Mouse (Mus musculus) limb, embryonic 11.5 days (tissue): ENCODE data around the gene Ndufc2. TPM values are rescaled to one million over a fixed set of nuclear protein-coding genes. Genes with fewer than 3 reads are reported as not detected.

Experiments
- ATAC-seq: fragments of 200-750 bp; cut with Nextera tagmentation; 2 replicates; pipeline ENCODE4 v1.8.0; 2017; ENCODE audit warnings: low read depth; ENCODE audit not compliant: insufficient number of reproducible peaks, low FRiP score, low TSS enrichment
- DNase-seq: peaks from one replicate; pipeline ENCODE4 v3.0.0-alpha.2; 2015; ENCODE audit warnings: low spot score
- H3K27ac ChIP-seq: fragments of 300-500 bp; sonication (generic); replicated peaks from 2 replicates; pipeline ENCODE4 v1.5.1; 2014; ENCODE audit warnings: low read depth, mild to moderate bottlenecking, low read length
- H3K27me3 ChIP-seq: fragments of 300-500 bp; sonication (generic); 2 replicates; pipeline ENCODE4 v1.6.1; 2014; ENCODE audit warnings: mild to moderate bottlenecking, low read length, mixed read lengths; ENCODE audit not compliant: control insufficient read depth, insufficient read depth
- H3K36me3 ChIP-seq: fragments of 300-500 bp; sonication (generic); 2 replicates; pipeline ENCODE4 v1.6.1; 2014; ENCODE audit warnings: mild to moderate bottlenecking, low read length, moderate library complexity, mixed read lengths; ENCODE audit not compliant: control insufficient read depth, insufficient read depth
- H3K4me1 ChIP-seq: fragments of 300-500 bp; sonication (generic); 2 replicates; pipeline ENCODE4 v1.6.1; 2014; ENCODE audit warnings: low read length, mixed read lengths; ENCODE audit not compliant: control insufficient read depth, insufficient read depth
- H3K4me2 ChIP-seq: fragments of 300-500 bp; sonication (generic); 2 replicates; pipeline ENCODE4 v1.6.1; 2014; ENCODE audit warnings: low read depth, mild to moderate bottlenecking, moderate library complexity; ENCODE audit not compliant: severe bottlenecking
- H3K4me3 ChIP-seq: fragments of 300-500 bp; sonication (generic); 2 replicates; pipeline ENCODE4 v1.5.1; 2014; ENCODE audit warnings: low read depth, low read length
- H3K9ac ChIP-seq: fragments of 300-500 bp; sonication (generic); 2 replicates; pipeline ENCODE4 v1.6.1; 2014; ENCODE audit warnings: mild to moderate bottlenecking, low read length
- H3K9me3 ChIP-seq: fragments of 300-500 bp; sonication (generic); 2 replicates; pipeline ENCODE4 v1.6.1; 2016; ENCODE audit warnings: low read length; ENCODE audit not compliant: control insufficient read depth
- WGBS: fragments of 180-500 bp; shearing (Covaris S2); extraction: QIAGEN DNeasy Blood & Tissue Kit; methylation state at CpG from one replicate; pipeline ENCODE4 v1.1.7; 2014; 5-methylcytosine and 5-hydroxymethylcytosine counted together
- polyA plus RNA-seq: library from polyadenylated mRNA; unstranded; fragments of >200 nt; fragmentation: Nextera tagmentation; extraction: Ambion mirVana; gene quantifications from 2 replicates; pipeline ENCODE4 v1.2.1, GENCODE M21; 2014

The Ndufc2 gene
- polyA plus RNA-seq, 1 experiment from 2014 or later, result 342 TPM

DNA sequence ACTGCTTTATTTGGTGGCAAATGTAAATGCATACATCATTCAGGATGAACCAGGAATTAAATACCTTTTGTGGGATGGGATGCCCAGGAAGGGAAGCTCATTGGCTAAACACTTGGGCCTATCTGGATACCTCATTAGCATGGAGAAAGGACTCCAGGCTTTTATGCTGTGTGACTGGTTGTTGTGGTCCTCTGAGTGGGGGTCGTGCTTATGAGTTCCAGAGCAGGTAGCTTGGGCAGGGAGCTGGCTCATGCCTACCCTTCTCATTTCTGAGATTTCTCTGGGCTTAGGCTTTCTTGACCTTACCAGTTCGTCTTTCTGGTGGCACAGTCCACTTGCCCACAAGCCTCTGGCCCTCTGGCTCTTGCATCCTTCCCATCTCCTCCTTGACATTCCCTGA is 5.4 kb upstream of the Ndufc2 start:
- Histone ChIP-seq H3K27ac (no peak overlapping the region), H3K4me3 (no peak overlapping the region), H3K4me2 (no peak overlapping the region), H3K4me1 (no peaks in the 10 kb centered on the region), H3K9ac (no peak overlapping the region), H3K27me3 (no peaks in the 10 kb centered on the region), H3K36me3 (peaks cover 4% of the 10 kb centered on the region; the same call in 1 of the 2 replicates), H3K9me3 (no peaks in the 10 kb centered on the region)
- WGBS, result 82% methylated on average over 2 of the region's 2 CpGs
- DNase-seq, result no peak
- ATAC-seq, result no peak

DNA sequence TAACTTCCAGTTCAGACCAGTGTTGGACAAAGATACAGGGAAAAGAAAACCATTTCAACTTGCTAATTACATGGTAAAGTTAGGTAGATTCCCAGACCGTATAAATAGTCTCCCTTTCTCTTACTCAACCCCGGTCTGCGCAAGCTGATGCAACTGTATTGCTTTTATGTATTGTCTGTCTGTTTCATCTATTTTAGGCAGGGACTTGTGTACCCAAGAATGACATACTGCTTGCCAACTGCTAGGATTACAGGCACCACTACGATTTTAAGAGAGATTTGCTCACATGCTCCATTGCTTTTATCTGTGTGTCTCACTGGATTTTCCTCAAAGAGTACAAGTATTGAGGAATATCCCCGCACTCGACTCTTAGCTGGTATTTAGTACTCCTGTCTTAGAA is 860 bp upstream of the Ndufc2 start:
- Histone ChIP-seq H3K36me3 (peaks cover 2% of the 10 kb centered on the region; the same call in 1 of the 2 replicates), H3K4me1 (no peaks in the 10 kb centered on the region), H3K27ac (no peak overlapping the region), H3K27me3 (no peaks in the 10 kb centered on the region), H3K4me3 (no peak overlapping the region), H3K9me3 (no peaks in the 10 kb centered on the region), H3K4me2 (no peak overlapping the region), H3K9ac (no peak overlapping the region)
- WGBS, result 86% methylated on average over 6 of the region's 6 CpGs
- DNase-seq (no peak), ATAC-seq (no peak)

DNA sequence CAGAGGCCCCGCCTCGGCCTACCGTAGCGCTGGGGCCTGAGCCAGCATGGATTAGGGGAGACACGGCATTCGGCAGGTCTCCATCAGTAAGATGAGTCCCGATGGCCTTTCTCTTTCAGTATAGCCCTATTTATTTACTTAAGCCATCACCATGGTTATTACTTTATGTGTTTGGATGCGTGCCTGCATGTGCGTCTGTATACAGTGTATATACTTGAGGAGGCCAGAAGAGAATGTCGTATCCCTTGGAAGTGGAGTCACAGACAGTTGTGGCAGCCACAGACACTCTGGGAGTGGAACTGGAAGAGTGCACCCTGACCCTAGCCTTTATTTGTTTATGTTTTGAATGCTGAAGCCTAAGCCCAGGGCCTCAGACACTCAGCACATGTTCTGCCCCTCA is 7.3 kb downstream of the Ndufc2 start:
- Histone ChIP-seq H3K4me1 (no peaks in the 10 kb centered on the region), H3K4me2 (no peak overlapping the region), H3K27ac (no peak overlapping the region), H3K4me3 (no peak overlapping the region), H3K36me3 (peaks cover 15% of the 10 kb centered on the region; the same call in 1 of the 2 replicates), H3K9ac (no peak overlapping the region), H3K9me3 (no peaks in the 10 kb centered on the region), H3K27me3 (no peaks in the 10 kb centered on the region)
- DNase-seq (no peak), ATAC-seq (no peak)
- WGBS, result 93% methylated on average over 10 of the region's 10 CpGs

DNA sequence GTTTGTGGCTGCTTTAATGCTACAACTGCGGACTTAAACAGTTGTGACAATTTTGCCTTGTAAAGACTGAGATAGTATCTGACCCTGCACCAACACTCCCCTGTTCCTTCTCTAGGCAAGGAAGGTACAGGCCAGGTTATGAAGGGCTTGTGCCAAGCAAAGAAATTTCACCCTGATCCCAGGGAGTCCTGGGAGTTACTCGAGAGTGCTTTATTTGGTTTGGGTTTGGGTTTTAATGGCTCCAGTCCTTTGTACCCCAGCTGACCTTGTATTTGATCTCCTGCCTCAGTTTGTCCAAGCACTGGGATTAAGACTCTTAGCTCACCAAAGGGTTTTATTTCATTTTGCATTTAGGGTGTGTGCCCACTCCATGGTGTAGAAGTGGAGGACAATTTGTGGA is 11.3 kb downstream of the Ndufc2 start:
- H3K27ac ChIP-seq, result no peak overlapping the region

DNA sequence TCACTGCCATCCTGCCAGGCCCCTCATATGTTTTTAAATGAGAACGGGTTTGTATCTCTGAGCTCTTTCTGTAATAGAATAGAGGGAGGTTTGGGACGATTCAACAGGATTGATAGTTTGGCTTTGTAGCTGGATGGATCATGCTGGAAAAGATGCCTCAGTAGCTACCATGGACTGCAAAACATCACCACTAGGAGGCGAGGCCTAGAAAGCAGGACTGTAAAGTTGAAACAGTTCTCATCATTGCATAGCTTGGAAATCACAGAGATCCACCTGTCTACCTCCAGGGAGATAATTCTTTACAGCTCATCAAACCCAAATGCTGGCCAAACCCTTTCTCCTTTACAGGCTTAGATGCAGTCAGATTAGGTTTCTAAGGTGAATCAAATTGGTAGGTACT is 11.8 kb downstream of the Ndufc2 start:
- no peak for DNase-seq
- Histone ChIP-seq H3K27me3 (no peaks in the 10 kb centered on the region), H3K4me1 (no peaks in the 10 kb centered on the region), H3K4me2 (no peak overlapping the region), H3K9ac (no peak overlapping the region), H3K36me3 (peaks cover 15% of the 10 kb centered on the region; the same call in 1 of the 2 replicates), H3K9me3 (no peaks in the 10 kb centered on the region), H3K27ac (no peak overlapping the region), H3K4me3 (no peak overlapping the region)
- ATAC-seq, result no peak
- 79% methylated on average over 3 of the region's 3 CpGs for WGBS

More for the DNA sequence above, 11.3 kb downstream of the Ndufc2 start:
- WGBS, result 90% methylated on average over 2 of the region's 2 CpGs
- Histone ChIP-seq H3K4me3 (no peak overlapping the region), H3K36me3 (peaks cover 15% of the 10 kb centered on the region; the same call in 1 of the 2 replicates), H3K9ac (no peak overlapping the region), H3K27me3 (no peaks in the 10 kb centered on the region), H3K4me1 (no peaks in the 10 kb centered on the region), H3K9me3 (no peaks in the 10 kb centered on the region), H3K4me2 (no peak overlapping the region)
- ATAC-seq (no peak), DNase-seq (no peak)

DNA sequence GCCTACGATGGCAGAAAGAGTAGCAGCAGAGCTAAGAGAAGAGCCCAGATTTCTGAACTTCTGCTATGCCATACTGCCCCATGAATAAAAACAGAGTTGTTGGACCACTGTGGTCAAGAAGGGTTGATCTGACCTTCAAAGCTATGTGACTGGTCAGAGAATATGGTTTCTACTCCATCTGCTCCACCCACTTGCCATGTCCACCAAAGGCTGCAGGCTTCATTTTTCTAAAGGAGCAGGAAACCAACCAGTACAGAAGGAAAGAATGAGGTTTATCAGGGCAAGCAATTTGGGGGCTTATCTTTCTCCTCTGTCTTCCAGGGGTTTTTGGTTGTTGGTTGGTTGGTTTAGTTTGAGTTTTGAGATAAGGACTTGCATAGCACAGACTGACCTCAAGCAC is 14.2 kb downstream of the Ndufc2 start:
- Histone ChIP-seq H3K27me3 (no peaks in the 10 kb centered on the region), H3K4me3 (no peak overlapping the region), H3K4me1 (no peaks in the 10 kb centered on the region), H3K36me3 (peaks cover 10% of the 10 kb centered on the region; the same call in 1 of the 2 replicates), H3K9me3 (no peaks in the 10 kb centered on the region), H3K4me2 (no peak overlapping the region), H3K9ac (no peak overlapping the region), H3K27ac (no peak overlapping the region)
- WGBS, result 92% methylated on average over 1 of the region's 1 CpGs
- DNase-seq (no peak), ATAC-seq (no peak)

DNA sequence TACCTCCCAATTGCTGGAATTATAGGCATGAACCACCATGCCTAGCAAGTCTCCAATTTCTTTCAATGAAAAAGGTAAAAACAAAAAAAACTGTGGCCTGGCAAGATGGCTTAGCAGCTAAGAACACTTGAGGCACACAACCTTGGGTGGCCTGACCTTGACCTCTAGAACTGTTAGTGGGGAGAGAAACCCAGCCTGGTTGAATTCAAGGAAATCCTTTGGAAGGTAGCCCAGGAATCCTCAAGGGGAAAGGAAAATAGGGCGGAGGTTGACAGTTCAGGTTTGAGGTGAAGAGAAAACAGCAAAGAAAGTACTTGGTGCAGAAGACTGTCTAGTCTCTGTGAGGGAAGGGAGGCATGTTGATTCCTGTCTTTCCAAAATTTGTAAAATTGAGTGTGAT is 14.6 kb downstream of the Ndufc2 start:
- Histone ChIP-seq H3K27ac (no peak overlapping the region), H3K4me1 (no peaks in the 10 kb centered on the region), H3K9ac (no peak overlapping the region), H3K9me3 (no peaks in the 10 kb centered on the region), H3K36me3 (peaks cover 5% of the 10 kb centered on the region; the same call in 1 of the 2 replicates), H3K4me2 (no peak overlapping the region), H3K27me3 (no peaks in the 10 kb centered on the region), H3K4me3 (no peak overlapping the region)
- no peak for DNase-seq
- ATAC-seq, result no peak
- WGBS, result 86% methylated on average over 1 of the region's 1 CpGs

DNA sequence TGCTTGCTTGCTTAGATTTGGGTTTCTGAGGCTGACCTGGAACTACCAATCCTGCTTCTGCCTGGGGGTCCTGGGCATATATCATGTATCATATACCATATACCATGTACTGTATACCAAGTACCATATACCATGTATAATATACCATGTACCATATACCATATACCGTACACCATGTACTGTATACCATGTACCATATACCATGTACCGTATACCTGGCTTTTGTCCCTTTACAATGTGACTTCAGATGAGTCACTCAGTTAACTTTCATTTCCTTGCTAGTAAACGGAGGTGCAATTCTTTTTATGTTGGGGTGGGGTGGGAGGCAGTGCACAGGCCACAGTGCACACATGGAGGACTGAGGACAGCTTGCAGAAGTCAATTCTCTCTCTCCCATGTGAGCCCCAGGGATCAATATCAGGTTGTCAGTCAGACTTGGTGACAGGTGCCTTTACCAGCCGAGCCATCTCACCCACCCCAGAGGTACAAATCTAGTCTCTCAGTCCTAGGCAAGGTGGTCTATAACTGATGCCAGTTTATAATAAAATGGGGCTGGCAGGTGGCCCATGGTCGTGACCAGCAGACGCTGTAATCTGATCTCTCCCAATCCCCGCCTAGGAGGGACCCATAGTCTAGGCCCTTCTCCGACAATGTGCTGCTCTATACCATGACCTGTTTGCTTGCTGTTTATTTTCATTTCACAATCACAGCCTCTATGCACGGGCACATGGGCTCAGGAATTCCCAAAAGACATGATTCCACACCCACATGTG is 15.3 kb downstream of the Ndufc2 start:
- Histone ChIP-seq H3K9ac (no peak overlapping the region), H3K36me3 (peaks cover 1% of the 10 kb centered on the region; the same call in 1 of the 2 replicates), H3K27ac (no peak overlapping the region), H3K4me1 (no peaks in the 10 kb centered on the region), H3K4me2 (no peak overlapping the region), H3K27me3 (no peaks in the 10 kb centered on the region), H3K4me3 (no peak overlapping the region), H3K9me3 (no peaks in the 10 kb centered on the region)
- DNase-seq (no peak), ATAC-seq (peak; percentile 46; the same call in 1 of the 2 replicates)
- WGBS, result 48% methylated on average over 9 of the region's 9 CpGs
